ENCODE assay signal across 20 mouse cellular contexts in the genomic region with DNA sequence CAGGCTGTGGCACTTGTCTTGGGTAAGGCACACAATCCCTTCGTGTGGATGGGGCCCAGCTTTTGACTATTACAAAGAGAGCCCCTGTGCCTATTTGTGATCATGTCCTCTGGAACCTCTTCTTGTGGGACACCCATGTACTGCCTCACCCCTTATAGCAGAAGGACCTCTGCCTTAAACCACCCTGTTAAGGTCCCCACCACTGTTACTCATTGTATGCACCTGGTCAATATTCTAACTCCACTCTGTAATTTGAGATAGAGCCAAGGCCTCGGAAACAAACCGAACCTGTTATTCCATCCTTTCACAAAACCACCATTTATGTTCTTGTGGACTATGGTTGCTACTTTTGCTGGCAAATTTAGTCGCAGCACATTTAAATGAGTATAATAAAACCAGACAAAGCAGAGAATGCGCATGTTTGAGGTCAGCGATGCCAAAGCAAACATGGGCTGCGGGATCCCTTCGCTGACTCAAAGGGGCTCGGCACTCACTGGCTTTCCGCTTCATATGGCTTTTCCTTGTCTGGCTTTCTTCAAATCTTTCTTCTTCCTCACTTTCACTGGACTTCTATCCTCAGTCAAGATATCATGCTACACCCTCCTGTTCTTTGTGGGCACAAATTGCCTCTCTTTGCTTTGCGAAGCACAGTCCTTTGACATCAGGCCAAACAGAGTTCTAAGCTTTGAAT.
"Had no signal": no experiment of that assay in that cellular context is flagged by ENCODE, and none has a peak within 500 bp of the region (broad histone marks: within the 10 kb centered on the region; RNA-seq: fewer than 3 reads in every experiment).

No protein-coding gene starts in this region.

- H3K4me2 ChIP-seq: limb, embryonic 12.5 days; liver, embryonic 13.5 days; midbrain, embryonic 11.5 days; neural tube, embryonic 15.5 days had no signal

- H3K27ac ChIP-seq: hindbrain, postnatal 0 days; kidney, postnatal 0 days; limb, embryonic 12.5 days; liver, embryonic 13.5 days; macrophage; neural tube, embryonic 15.5 days had no signal

- ATAC-seq: hindbrain, postnatal 0 days; liver, postnatal 0 days; midbrain, embryonic 16.5 days had no signal

- H3K9me3 ChIP-seq: limb, embryonic 12.5 days; liver, embryonic 13.5 days; megakaryocyte, embryonic 14.5 days; neural tube, embryonic 15.5 days had no signal

- H3K4me1 ChIP-seq: limb, embryonic 12.5 days; liver, embryonic 13.5 days; neural tube, embryonic 15.5 days had no signal

- DNase-seq: kidney, adult 11 months; kidney, adult 9 months; kidney, postnatal 36 days; layer of hippocampus, adult 9-11 months; layer of hippocampus, postnatal 36 days; liver; liver, embryonic 13.5 days; liver, postnatal 0 days; right cerebral cortex, postnatal 4 days; spleen, adult 18-20 months; thymus, adult 2 months; thymus, postnatal 25 days had no signal

- H3K9ac ChIP-seq: limb, embryonic 12.5 days; liver, embryonic 13.5 days; liver, postnatal 0 days; neural tube, embryonic 15.5 days had no signal

- H3K27me3 ChIP-seq: limb, embryonic 12.5 days; liver, embryonic 13.5 days; megakaryocyte, embryonic 14.5 days; neural tube, embryonic 15.5 days had no signal

- H3K4me3 ChIP-seq: limb, embryonic 12.5 days; liver, embryonic 13.5 days; megakaryocyte, embryonic 14.5 days; neural tube, embryonic 15.5 days had no signal

- H3K36me3 ChIP-seq: limb, embryonic 12.5 days; liver, embryonic 13.5 days; neural tube, embryonic 15.5 days had no signal
